Mouse (Mus musculus) lung, postnatal 14 days (tissue): ENCODE data around the gene Gm6309.
"Not testable (repeated sequence)": the region's sequence is repeated elsewhere in the genome, so short reads cannot be mapped to it uniquely, and the experiment has no call there.

ENCODE experiments used
- DNase-seq: peaks from one replicate; pipeline ENCODE4 v3.0.0; 2021

Gene Gm6309

DNA sequence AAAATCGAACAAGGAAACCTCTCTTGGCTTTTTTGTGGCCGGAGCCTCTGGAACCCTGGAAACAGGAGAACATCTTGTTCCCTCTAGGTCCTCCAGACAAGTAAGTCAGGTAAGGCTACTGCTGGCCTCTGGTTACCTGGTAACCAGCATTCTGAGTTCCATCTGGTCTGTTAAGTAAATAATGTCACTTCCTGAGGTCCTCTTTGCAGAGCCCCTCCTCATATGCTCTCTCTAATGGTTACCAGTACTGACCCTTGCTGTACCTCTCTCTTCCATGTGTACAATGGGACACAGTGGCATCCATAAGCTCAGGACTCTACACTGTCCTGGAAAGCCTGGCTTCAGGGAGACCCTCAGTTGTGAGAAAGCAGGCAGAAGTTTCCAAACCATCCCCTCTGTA lies at the start of gene Gm6309:
Gm6309 (minus strand) TSS at position 101 of the 400 bp plus-strand sequence.
- not testable (repeated sequence) for DNase-seq

DNA sequence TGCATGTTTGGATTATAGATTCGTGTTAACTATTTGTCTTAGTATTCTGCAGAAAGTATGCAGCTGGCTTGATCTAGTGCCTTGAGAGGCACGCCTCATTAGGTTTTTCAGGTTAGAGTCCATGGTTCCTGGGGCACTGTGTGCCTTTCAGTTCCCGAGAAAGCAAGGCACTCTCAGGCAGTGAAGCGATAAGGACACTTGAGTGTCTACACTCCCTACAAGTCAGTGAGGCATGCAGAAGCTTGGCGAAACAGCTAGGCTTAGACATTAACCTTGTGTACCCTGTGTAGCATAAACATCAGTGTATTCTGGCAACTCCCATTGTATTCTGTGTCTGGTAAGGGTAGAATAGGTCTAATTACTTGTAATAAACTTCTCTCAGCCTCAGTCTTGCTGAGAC lies 35.0 kb upstream of the Gm6309 start:
- DNase-seq, result no peak

DNA sequence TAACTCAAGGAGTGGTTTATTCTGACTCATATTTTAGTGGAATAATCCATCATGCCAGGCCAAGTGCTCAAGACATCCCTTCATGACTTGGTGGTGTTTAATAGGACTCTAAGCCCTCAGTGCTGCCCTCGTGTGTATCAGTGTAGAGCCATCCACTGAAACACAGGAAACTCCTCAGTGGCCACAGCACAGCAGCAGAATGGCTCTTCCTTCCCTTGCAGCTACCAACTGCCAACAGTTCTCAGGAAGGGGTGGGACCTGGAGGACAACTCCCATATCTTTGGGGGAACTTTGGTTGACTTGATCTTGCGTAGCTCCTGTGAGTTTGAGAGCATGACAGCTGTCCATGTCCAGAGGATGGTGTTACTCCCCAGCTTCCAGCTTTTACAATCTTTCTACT lies 33.4 kb upstream of the Gm6309 start:
- DNase-seq, result no peak

DNA sequence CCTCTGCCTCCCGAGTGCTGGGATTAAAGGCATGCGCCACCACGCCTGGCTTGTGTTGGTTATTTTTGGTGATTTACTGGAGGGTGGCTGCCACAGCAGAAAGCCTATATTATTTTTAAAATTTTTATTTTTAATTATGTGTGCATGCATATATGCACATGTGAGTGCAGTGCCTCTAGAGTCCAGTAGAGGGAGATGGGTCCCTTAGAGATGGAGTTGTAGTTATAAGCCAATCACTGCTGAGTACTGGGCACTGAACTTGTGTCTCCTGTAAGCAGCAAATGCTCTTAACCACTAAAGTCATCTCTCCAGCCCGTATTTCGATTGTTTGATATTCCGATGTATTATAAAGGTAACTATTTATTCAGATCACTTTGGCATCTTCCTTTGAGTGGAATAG lies 30.1 kb upstream of the Gm6309 start:
- DNase-seq, result no peak

DNA sequence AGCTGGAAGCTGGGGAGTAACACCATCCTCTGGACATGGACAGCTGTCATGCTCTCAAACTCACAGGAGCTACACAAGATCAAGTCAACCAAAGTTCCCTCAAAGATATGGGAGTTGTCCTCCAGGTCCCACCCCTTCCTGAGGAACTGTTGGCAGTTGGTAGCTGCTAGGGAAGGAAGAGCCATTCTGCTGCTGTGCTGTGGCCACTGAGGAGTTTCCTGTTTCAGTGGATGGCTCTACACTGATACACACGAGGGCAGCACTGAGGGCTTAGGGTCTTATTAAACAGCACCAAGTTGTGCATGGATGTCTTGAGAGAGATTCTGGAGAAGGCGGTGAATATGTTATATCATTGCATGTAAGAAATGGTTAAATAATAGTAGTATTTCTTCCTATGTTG lies 29.0 kb upstream of the Gm6309 start:
- DNase-seq, result no peak

DNA sequence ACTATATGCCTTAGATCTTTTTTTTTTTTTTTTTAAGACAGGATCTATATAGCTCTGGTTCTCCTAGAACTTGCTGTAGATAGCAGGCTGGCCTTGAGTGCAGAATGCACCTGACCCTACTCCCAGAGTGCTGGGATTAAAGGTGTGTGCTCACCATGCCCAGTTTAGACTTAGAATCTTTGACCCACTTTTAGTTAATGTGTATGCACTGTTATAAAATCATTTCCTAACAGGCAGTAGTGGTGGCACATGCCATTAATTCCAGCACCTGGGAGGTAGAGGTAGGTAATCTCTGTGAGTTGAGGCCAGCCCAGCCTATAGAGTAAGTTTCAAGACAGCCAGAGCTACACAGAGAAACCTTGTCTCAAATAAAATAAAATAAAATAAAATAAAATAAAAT lies 28.6 kb upstream of the Gm6309 start:
- no peak for DNase-seq

DNA sequence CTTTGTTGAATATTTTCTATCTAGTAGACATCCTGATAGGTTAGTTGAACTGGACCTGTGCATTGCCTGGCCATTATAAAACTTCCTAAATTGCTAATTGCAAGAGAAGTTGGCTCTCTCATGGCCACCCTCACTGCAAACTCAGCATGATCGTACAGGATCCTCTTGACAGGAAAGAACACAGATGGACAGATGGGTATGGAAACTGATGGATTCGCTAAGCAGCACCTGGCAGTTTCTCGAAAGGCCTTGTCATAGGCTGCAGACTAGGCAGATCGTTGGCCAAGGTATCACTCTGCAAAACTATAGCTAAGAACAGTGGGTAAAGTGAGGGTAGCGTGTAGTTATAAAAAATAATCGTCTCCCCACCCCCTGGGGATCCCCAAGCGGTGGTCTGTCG lies 22.8 kb upstream of the Gm6309 start:
- DNase-seq, result no peak

DNA sequence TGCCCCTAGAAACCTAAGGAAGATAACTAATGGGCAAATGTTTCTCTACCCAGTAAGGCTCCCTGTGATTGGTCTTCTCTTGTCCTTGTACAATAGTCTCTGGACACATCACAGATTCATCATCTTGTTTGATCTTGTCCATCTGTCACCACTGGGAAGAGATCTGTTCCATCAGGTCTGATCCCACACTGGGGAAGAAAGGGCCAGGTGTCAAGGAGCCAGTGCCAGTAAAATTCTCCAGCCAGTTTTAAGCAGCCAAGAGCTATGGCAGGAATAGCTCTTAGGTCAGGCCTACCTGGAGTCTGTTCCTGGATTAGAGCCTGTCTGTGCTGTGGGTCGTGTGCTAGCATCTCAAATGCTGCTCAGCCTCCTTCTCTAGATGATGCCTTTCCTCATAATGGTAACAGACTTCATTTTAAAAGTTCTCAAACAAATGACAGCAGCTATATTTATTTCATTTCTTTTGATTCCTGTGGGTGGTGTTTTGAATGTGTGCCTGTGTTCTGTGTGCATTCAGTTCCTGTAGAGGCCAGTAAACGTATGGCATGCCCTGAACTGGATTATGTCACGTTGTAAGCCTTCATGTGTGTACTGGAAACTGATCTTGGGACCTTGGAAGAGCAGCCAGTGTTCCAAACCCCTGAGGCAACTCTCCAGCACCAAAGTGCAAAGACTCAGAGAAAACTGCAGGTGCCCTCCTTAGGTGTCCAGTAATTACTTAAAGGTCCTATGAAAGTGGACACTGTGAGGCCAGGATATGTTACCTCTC lies 20.2 kb upstream of the Gm6309 start:
- DNase-seq, result no peak

DNA sequence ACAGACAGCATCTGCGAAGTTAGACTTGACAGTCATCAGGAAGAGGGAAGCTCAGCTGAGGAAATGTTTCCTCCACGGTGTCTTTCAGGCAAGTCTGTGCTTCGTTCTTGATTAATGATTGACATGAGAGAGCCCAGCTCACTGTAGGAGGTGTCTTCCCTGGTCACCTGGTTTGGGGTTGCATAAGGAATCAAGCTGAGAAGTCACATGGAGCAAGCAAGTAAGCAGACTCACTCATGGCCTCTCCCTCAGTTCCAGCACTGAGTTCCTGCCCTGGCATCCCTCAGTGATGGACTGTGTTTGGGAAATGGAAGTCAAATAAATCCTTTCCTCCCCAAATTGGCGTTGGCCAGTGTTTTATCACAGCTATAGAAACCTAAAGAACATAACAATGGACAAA lies 19.6 kb upstream of the Gm6309 start:
- DNase-seq, result no peak

DNA sequence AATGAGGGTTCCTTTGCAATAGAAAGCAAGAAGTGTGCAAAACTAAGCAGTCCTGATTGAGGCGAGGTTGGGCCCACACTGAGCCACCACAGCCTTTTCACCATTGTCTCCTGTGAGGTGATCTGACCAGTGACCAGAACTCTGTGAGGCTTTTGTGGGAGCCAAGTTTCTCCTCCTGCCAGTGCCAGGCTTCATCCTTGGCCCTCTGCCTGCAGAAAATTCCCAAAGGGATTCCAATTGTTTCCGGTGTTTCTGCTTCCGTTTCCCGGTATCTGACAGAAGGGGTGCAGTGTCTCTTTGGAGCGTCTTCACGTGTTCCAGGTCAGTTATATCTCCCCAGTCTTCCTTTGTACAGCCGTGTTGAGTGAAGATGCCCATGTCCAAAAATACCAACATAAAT lies 18.2 kb upstream of the Gm6309 start:
- DNase-seq, result no peak

DNA sequence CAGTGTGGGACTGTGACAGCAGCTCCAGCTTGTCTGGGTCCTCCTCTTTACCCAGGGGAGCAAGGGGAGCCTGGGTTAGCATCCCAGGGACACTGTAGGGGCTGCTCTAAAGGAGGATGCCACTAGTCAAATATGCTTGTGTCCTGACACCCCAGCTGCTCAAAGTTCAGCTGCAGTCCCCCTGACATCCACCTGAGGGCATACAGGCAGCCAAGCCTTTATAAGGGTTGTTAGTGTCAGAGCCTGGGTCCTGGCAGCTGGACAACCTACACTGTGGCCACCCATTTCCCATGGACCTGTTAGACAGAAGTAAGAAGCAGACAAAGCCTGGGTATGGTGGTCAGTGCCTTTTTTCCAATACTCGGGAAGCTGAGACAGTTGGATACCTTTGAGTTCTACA lies 17.6 kb upstream of the Gm6309 start:
- DNase-seq, result no peak

DNA sequence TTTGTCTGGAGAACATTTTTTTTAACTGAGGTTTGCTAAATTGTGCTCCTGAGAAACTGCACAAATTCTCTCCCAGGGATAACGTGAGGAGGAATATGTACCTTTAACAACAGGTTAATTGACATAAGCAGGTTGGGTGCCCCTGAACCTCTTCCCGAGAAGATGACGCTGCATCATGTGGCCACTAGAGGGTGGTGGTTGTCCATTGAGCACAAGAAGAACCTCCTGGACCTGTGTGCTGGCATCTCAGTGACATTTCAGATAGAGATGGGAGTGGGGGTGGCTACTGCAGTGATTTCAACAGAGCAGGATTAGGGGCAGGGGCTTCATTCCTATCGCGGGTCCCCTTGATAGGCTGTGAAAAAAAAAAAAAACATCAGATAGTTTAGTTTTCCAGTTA lies 16.9 kb upstream of the Gm6309 start:
- peak; percentile 72 for DNase-seq

DNA sequence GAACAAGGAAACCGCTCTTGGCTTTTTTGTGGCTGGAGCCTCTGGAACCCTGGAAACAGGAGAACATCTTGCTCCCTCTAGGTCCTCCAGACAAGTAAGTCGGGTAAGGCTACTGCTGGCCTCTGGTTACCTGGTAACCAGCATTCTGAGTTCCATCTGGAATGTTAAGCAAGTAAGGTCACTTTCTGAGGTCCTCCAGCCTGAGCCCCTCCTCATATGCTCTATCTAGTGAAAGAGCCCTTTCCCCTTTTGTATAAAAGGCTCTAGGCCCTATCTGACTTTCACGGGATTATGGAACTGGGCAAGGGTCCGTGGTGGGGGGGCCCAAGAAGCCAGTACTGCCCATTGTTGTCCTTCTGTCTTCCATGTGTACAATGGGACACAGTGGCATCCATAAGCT lies 14.7 kb upstream of the Gm6309 start, which contains the start of gene 1700001J03Rik:
1700001J03Rik (minus strand) TSS at position 101 of the 400 bp plus-strand sequence.
- not testable (repeated sequence) for DNase-seq

DNA sequence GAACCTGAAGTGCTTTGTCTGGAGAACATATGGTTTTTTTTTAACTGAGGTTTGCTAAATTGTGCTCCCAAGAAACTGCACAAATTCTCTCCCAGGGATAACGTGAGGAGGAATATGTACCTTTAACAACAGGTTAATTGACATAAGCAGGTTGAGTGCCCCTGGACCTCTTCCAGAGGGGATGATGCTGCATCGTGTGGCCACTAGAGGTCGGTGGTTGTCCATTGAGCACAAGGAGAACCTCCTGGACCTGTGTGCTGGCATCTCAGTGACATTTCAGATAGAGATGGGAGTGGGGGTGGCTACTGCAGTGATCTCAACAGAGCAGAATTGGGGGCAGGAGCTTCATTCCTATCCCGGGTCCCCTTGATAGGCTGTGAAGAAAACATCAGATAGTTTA lies 2.2 kb upstream of the Gm6309 start:
- DNase-seq, result peak; percentile 21

DNA sequence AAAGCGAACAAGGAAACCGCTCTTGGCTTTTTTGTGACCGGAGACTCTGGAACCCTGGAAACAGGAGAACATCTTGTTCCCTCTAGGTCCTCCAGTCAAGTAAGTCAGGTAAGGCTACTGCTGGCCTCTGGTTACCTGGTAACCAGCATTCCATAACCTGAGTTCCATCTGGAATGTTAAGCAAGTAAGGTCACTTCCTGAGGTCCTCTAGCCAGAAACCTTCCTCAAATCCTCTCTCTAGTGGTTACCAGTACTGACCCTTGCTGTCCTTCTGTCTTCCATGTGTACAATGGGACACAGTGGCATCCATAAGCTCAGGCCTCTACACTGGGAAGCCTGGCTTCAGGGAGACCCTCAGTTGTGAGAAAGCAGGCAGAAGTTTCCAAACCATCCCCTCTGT lies 10.1 kb downstream of the Gm6309 start, which contains the start of gene Gm5565:
Gm5565 (minus strand) TSS at position 101 of the 400 bp plus-strand sequence.
- not testable (repeated sequence) for DNase-seq

DNA sequence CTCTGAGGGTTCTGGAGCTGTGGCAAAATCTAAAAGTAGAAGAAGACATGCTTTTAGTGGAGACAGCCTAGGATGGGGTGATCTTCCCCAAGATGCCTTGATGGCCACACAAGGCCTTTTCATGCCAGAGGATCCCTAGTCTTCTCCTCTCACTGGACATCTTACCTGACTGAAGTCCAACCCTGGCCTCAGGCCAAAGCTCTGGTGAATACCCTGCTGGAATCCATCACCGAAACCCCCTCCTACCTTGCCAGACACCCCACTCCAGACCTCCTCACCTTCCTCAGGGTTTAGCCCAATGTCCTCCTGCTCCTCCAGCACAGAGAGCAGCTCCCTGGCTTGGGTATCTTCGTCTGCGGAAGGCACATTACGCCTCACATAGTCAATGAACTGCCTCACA lies 12.2 kb downstream of the Gm6309 start:
- not testable (repeated sequence) for DNase-seq

DNA sequence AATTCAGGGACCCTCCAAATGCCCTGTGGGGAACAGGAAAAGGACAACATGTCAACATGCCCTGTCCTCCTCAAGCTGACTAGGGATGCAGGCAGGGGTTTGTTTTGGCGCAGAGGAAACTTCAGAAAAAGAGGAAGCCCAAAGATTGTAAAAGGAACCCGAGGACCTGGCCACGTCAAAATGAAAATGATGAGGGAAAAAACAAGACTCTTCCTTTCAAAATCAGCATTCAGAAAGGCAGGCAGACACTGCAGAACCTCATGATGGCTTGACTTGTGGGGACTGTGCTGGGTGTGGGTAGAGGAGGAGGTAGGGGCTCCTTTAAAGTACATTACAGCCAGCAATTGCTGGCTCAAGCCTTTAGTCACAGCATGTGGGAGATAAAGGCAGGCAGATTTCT lies 20.1 kb downstream of the Gm6309 start:
- DNase-seq, result no peak

DNA sequence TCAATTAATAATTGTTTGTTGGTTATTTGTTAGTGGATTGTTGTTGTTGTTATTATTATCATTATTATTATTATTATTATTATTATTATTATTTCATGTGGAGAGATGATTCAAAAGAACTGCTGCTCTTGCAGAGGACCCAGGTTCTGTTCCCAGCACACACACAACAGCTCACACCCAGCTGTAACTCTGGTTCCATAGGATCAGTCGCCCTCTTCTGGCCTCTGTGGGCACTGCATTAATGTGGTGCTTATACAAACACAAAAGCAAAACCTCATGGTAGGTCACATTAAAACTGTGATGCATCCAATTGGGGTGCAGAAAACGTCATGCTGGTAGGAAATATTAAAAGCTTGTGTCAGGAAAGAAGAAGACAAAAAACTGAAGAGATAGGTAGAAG lies 22.6 kb downstream of the Gm6309 start:
- DNase-seq, result no peak
